Mouse (Mus musculus) small intestine, adult 2 months (tissue): ENCODE measurements around the gene Dpp8. TPM values are rescaled to one million over a fixed set of nuclear protein-coding genes. Genes with fewer than 3 reads are reported as not detected.

Source experiments
- H3K27ac ChIP-seq: fragments of 200-500 bp; 2 replicates; pipeline ENCODE4 v1.5.1; 2012; ENCODE audit warnings: low read depth, low read length, control low read depth, inconsistent platforms; ENCODE audit not compliant: insufficient read depth
- H3K27me3 ChIP-seq: fragments of 200-500 bp; 2 replicates; pipeline ENCODE4 v1.6.1; 2012; ENCODE audit warnings: mild to moderate bottlenecking, moderate library complexity, low read length, inconsistent platforms; ENCODE audit not compliant: control insufficient read depth, insufficient read depth
- H3K36me3 ChIP-seq: fragments of 200-500 bp; 2 replicates; pipeline ENCODE4 v1.6.1; 2012; ENCODE audit warnings: mild to moderate bottlenecking, low read length, control low read depth, inconsistent platforms; ENCODE audit not compliant: control insufficient read depth, insufficient read depth
- H3K4me1 ChIP-seq: fragments of 200-500 bp; 2 replicates; pipeline ENCODE4 v1.6.1; 2012; ENCODE audit warnings: low read length, inconsistent platforms, mixed read lengths; ENCODE audit not compliant: control insufficient read depth, insufficient read depth, insufficient read length
- H3K4me3 ChIP-seq: fragments of 200-500 bp; 2 replicates; pipeline ENCODE4 v1.5.1; 2012; ENCODE audit warnings: low read depth, mild to moderate bottlenecking, control low read depth, inconsistent platforms, low read length, moderate library complexity
- CTCF ChIP-seq: fragments of 200-500 bp; IDR thresholded peaks from 2 replicates; pipeline ENCODE4 v1.5.1; 2012; ENCODE audit warnings: low read depth, mild to moderate bottlenecking, control low read depth, inconsistent platforms, low read length, moderate library complexity, mixed read lengths; ENCODE audit not compliant: insufficient replicate concordance, insufficient read length; ENCODE audit errors: extremely low read depth
- POLR2A ChIP-seq: fragments of 200-500 bp; IDR thresholded peaks from 2 replicates; pipeline ENCODE4 v1.6.1; 2012; ENCODE audit warnings: low read depth, mild to moderate bottlenecking, control low read depth, inconsistent platforms, low read length, moderate library complexity
- WGBS: fragments of 180-500 bp; shearing (Covaris S2); methylation state at CpG from one replicate; pipeline ENCODE4 v1.1.7; 2018; 5-methylcytosine and 5-hydroxymethylcytosine counted together
- polyA plus RNA-seq: library from polyadenylated mRNA; depleted of rRNA; stranded (reverse); fragments of >200 nt; gene quantifications from 2 replicates; pipeline ENCODE4 v1.2.3, GENCODE M21; 2012

The Dpp8 gene
- polyA plus RNA-seq, 1 experiment: 21.4 TPM

DNA sequence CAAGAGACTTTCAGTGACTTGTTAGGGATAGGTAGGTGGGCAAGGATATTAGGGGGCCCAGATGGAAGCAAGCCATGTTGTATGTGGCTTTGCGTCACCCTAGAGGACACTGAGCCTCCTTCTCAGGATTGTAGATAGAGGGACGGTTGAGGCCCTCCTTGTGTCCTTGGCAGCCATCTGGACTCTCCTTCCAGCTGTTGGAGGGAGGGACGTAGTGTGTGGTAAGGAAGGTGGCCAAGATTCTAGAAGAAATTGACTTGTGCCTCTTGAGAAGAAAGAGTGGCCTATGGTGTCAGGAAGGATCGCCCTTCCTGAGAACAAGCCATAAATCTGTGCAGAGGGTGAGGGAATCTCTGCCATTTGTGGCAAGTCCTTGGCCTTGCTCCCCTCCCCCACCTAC lies 74.6 kb downstream of the Dpp8 start:
- WGBS: 49% methylated on average over 4 of the region's 4 CpGs

DNA sequence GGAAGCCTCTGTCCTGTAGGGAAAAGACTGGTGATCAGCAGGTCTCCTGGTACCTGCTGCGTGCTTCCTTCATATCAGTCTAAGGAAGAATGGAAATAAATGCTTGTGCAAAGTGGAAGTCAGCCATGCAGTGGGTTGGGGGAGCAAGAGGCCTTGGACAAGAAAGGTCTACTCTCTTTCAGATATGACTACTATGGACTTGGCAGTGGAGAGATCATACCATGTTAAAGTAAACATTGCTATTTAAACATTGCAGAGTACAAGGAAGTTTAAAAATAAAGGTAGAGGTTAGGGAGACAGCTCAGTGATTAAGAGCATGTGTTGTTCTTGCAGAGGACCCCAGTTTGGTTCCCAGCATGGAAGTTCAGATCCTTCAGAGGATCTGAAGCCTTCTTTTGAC lies 75.7 kb downstream of the Dpp8 start:
- TF ChIP-seq POLR2A: no peak
- no peak for TF ChIP-seq CTCF
- H3K27ac ChIP-seq: no peak overlapping the region
- peaks cover 7% of the 10 kb centered on the region; the same call in 1 of the 2 replicates for H3K4me1 ChIP-seq
- 29% methylated on average over 1 of the region's 1 CpGs for WGBS
- no peak overlapping the region for H3K4me3 ChIP-seq
- no peaks in the 10 kb centered on the region for H3K36me3 ChIP-seq
- 0 out of 2 replicates have a peak, but pooled peaks cover 4% of the 10 kb centered on the region for H3K27me3 ChIP-seq

More for the DNA sequence above, 74.6 kb downstream of the Dpp8 start:
- H3K27me3 ChIP-seq: peaks cover 11% of the 10 kb centered on the region; the same call in 1 of the 2 replicates
- TF ChIP-seq POLR2A: no peak
- no peak for TF ChIP-seq CTCF
- H3K27ac ChIP-seq: no peak overlapping the region
- no peak overlapping the region for H3K4me3 ChIP-seq
- no peaks in the 10 kb centered on the region for H3K36me3 ChIP-seq
- H3K4me1 ChIP-seq: peaks cover 10% of the 10 kb centered on the region; the same call in 1 of the 2 replicates

DNA sequence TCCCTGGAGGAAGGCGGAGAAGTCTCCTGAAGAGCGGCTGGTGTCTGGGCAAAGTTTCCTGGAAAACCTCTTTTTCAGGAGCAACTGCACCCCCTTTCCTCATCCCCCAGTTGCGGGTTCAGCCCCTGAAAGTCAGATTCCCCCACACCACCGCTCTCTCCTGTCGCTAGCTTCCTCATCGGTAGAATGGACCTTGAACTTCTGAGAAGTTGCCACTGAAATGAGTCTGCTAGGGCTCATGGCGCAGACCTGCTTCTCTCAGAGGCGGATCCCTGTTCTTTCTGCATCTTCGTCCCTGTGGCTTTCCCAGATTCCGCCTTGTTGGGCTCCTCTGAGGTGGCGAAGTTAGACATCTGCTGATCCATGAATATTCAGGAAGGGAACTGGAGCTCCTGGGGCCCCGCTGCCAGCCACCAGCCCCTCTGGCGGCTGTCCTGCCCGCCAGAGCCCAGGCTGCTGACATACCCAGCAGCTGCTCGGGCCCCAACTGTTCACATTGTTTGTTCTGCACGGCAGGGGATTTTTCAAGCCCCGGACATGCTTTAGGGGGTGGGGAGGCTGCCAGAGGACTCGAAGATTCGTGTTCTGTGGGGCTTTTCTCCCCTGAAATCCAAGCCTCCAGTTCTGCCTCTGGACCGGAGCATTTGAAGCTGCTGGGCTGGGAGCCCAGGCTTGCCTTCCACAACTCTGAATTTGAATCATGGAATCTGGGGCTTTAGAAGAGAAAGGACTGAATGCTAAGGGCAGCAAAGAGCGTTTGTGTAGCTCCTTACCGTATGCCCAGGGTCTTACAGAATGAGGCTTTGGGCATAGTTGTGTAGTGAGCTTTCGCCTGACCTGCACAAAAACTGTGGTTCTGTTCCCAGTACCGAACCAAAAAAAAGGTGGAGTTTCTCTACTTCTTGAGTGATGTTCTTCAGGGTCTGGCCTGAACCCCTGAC lies 77.2 kb downstream of the Dpp8 start:
- no peaks in the 10 kb centered on the region for H3K27me3 ChIP-seq
- H3K4me1 ChIP-seq: peaks cover 7% of the 10 kb centered on the region; the same call in 1 of the 2 replicates
- peak overlapping the region; percentile 11 for H3K27ac ChIP-seq
- peak overlapping the region; percentile 28 for H3K4me3 ChIP-seq
- no peak for TF ChIP-seq POLR2A
- no peak for TF ChIP-seq CTCF
- no peaks in the 10 kb centered on the region for H3K36me3 ChIP-seq
- WGBS: 18% methylated on average over 24 of the region's 24 CpGs

DNA sequence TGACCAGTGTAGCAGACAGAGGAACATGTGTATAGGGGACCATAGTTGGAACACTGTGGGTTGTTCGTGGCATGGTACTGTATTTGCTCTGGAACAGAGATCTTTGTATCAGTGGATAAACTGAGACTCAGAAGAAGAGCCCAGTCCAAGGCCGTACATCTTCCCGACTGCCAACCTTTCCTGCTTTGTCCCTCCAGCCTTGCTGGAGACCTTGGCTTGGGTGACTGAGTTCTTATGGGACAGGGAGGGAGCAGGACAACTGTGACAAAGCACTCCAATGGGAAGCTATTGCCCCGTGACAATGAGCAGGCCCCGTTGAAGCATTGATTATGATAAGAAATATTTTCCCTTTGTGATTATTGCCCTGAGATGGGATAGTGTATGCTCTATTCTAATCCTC lies 79.5 kb downstream of the Dpp8 start:
- peaks cover 6% of the 10 kb centered on the region; the same call in 1 of the 2 replicates for H3K4me1 ChIP-seq
- TF ChIP-seq POLR2A (no peak), CTCF (no peak)
- WGBS: 74% methylated on average over 5 of the region's 5 CpGs
- H3K27me3 ChIP-seq: no peaks in the 10 kb centered on the region
- no peak overlapping the region for H3K27ac ChIP-seq
- no peak overlapping the region for H3K4me3 ChIP-seq
- H3K36me3 ChIP-seq: no peaks in the 10 kb centered on the region

DNA sequence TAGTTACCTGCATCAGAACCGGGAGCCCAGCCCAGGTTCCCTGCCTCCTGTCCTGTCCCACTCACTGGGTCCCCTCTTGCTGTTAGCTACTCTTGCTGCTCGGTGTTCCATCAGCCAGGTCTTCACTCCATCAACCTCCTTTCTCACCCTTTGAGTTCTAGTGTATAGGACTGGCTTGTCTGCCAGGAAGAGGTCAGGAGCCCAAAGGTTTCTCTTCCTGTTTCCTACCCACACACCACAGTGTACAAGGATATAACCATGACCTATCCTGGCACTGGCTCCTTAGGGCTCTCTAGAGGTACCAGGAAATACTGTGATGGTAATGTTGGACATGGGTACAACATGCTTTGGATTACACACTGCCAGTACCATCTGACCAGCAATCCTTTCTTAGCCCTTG lies 81.5 kb downstream of the Dpp8 start:
- TF ChIP-seq CTCF (no peak), POLR2A (no peak)
- WGBS: 86% methylated on average over 2 of the region's 2 CpGs
- Histone ChIP-seq H3K36me3 (no peaks in the 10 kb centered on the region), H3K27ac (no peak overlapping the region), H3K4me1 (peaks cover 5% of the 10 kb centered on the region; the same call in 1 of the 2 replicates), H3K27me3 (no peaks in the 10 kb centered on the region), H3K4me3 (no peak overlapping the region)

DNA sequence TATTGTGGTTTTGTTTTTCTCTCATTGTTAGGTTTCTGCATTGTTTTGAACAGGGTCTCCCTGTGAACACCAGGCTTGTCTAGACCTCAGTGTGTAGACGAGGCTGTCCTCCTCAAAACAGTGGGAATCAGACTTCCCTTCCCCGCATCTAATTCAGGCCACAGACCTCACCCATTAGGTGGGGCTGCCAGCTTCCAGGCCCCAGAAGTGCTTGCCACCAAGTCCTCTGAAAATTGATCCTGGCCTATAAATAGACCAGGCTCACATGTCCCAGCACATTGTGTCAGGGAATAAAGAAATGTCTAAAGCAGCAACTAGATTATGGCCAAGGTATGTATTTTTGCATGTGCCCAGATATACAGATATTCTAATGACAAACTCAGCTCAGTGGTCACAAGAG lies 83.7 kb downstream of the Dpp8 start:
- Histone ChIP-seq H3K4me3 (no peak overlapping the region), H3K27me3 (no peaks in the 10 kb centered on the region), H3K4me1 (no peaks in the 10 kb centered on the region), H3K36me3 (no peaks in the 10 kb centered on the region), H3K27ac (no peak overlapping the region)
- TF ChIP-seq POLR2A: no peak
- WGBS: 84% methylated on average over 2 of the region's 2 CpGs

DNA sequence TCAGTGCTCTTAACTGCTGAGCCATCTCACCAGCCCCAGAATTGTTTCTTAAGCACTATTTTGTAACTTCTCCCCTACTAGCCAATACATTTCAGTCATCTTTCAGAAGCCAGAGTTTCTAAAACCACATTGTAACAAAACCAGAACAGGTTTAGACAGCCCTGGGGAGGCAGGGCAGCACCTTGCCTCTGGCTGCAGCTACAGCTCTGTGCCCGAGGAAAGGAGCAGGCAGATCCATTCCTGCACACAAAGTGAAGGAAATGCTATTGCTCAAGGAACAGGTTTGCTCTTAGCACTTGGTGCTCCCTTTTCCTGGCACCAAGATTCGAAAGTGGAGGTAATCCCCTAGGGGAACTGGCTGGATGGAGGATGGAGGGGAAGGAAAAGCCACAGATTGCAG lies 85.3 kb downstream of the Dpp8 start:
- no peaks in the 10 kb centered on the region for H3K4me1 ChIP-seq
- TF ChIP-seq CTCF (no peak), POLR2A (no peak)
- H3K4me3 ChIP-seq: no peak overlapping the region
- no peaks in the 10 kb centered on the region for H3K27me3 ChIP-seq
- H3K36me3 ChIP-seq: no peaks in the 10 kb centered on the region
- WGBS: 71% methylated on average over 2 of the region's 2 CpGs
- no peak overlapping the region for H3K27ac ChIP-seq

DNA sequence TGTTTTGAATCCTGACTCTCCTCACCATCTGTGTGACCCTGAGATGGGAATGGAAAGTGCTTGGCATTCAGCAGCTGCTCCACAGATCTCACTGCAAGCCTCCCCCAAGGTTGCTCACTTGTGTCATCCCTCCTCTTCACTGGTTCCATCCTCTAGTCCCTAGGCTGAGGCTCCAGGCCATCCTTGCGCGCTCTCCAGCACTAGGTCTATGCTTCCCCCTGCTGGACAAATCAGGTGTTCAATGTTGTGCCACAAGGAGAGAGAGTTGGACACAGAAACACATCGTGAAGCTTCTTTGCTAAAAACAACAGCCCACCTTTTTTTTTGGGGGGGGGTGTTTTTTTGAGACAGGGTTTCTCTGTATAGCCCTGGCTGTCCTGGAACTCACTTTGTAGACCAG lies 88.7 kb downstream of the Dpp8 start:
- TF ChIP-seq CTCF (peak; percentile 76; the same call in 1 of the 2 replicates), POLR2A (no peak)
- Histone ChIP-seq H3K4me1 (0 out of 2 replicates have a peak, but pooled peaks cover 3% of the 10 kb centered on the region), H3K27me3 (no peaks in the 10 kb centered on the region), H3K36me3 (no peaks in the 10 kb centered on the region), H3K27ac (no peak overlapping the region), H3K4me3 (no peak overlapping the region)
- WGBS: 14% methylated on average over 3 of the region's 3 CpGs
